8 mouse cellular contexts compared by ENCODE assay signal in genomic region chr7:19573776-19574140, GRCm38 (mm10). TPM values are rescaled to one million over a fixed set of nuclear protein-coding genes. Genes with fewer than 3 reads are reported as not detected.
DNase-seq lines count a peak whose midpoint lies in the region; ATAC-seq and TF ChIP-seq lines count a peak whose summit lies in the region.

No protein-coding gene starts in this region.

- DNase-seq in lung, adult 2 months = no peak
- no peak for DNase-seq in lung, postnatal 36 days
- no peak for DNase-seq in right cerebral cortex, postnatal 10 days (ENCODE audit: low spot score in 2 of 2)
- DNase-seq in cerebellum, postnatal 10 days = no peak
- DNase-seq in T-cell, adult 2 months (ENCODE audit: low spot score) = no peak

- peaks cover 41% of the 10 kb centered on the region for H3K27me3 ChIP-seq in embryonic facial prominence, embryonic 12.5 days
- H3K27me3 ChIP-seq in intestine, embryonic 15.5 days (replicated peaks) = peaks cover 17% of the 10 kb centered on the region
- peaks cover 43% of the 10 kb centered on the region for H3K27me3 ChIP-seq in neural tube, embryonic 13.5 days

- no peak for ATAC-seq in embryonic facial prominence, embryonic 12.5 days (ENCODE audit: insufficient number of reproducible peaks, insufficient read depth, low FRiP score, low TSS enrichment)
- peak; percentile 19 for ATAC-seq in intestine, embryonic 15.5 days
- peak; percentile 37; the same call in 1 of the 2 replicates for ATAC-seq in neural tube, embryonic 13.5 days (ENCODE audit: low read depth)

- H3K4me2 ChIP-seq in embryonic facial prominence, embryonic 12.5 days (replicated peaks) = peak overlapping the region; percentile 76
- H3K4me2 ChIP-seq in intestine, embryonic 15.5 days (replicated peaks) = peak overlapping the region; percentile 89
- H3K4me2 ChIP-seq in neural tube, embryonic 13.5 days = peak overlapping the region; percentile 78

- no peaks in the 10 kb centered on the region for H3K9me3 ChIP-seq in embryonic facial prominence, embryonic 12.5 days
- no peaks in the 10 kb centered on the region for H3K9me3 ChIP-seq in intestine, embryonic 15.5 days
- H3K9me3 ChIP-seq in neural tube, embryonic 13.5 days = no peaks in the 10 kb centered on the region

- peak overlapping the region; percentile 86 for H3K9ac ChIP-seq in embryonic facial prominence, embryonic 12.5 days
- H3K9ac ChIP-seq in intestine, embryonic 15.5 days = peak overlapping the region; percentile 69
- peak overlapping the region; percentile 84 for H3K9ac ChIP-seq in neural tube, embryonic 13.5 days

- 15% methylated on average over 16 of the region's 16 CpGs for WGBS in lung, adult 2 months
- 28% methylated on average over 16 of the region's 16 CpGs for WGBS in embryonic facial prominence, embryonic 12.5 days
- 15% methylated on average over 16 of the region's 16 CpGs for WGBS in intestine, embryonic 15.5 days
- WGBS in neural tube, embryonic 13.5 days = 26% methylated on average over 16 of the region's 16 CpGs

- H3K4me1 ChIP-seq in lung, adult 2 months (ENCODE audit: control insufficient read depth, insufficient read depth, low read length) = peaks cover 12% of the 10 kb centered on the region
- H3K4me1 ChIP-seq in embryonic facial prominence, embryonic 12.5 days = peaks cover 21% of the 10 kb centered on the region; the same call in 1 of the 2 replicates
- peaks cover 32% of the 10 kb centered on the region for H3K4me1 ChIP-seq in intestine, embryonic 15.5 days (replicated peaks)
- peaks cover 38% of the 10 kb centered on the region for H3K4me1 ChIP-seq in neural tube, embryonic 13.5 days (replicated peaks)

- peak overlapping the region; percentile 82 for H3K27ac ChIP-seq in embryonic facial prominence, embryonic 12.5 days
- H3K27ac ChIP-seq in intestine, embryonic 15.5 days = peak overlapping the region; percentile 81
- H3K27ac ChIP-seq in neural tube, embryonic 13.5 days (replicated peaks) = peak overlapping the region; percentile 79; the same call in 1 of the 2 replicates

- peak overlapping the region; percentile 79 for H3K4me3 ChIP-seq in lung, adult 2 months (replicated peaks; ENCODE audit: extremely low read depth, low read depth, low read length)
- H3K4me3 ChIP-seq in embryonic facial prominence, embryonic 12.5 days = peak overlapping the region; percentile 81
- peak overlapping the region; percentile 64 for H3K4me3 ChIP-seq in intestine, embryonic 15.5 days (replicated peaks)
- H3K4me3 ChIP-seq in neural tube, embryonic 13.5 days = peak overlapping the region; percentile 67

- TF ChIP-seq CTCF in lung, adult 2 months (IDR thresholded peaks at IDR 0.05; ENCODE audit: insufficient read depth, low read length) = no peak

- peaks cover 21% of the 10 kb centered on the region for H3K36me3 ChIP-seq in embryonic facial prominence, embryonic 12.5 days
- peaks cover 13% of the 10 kb centered on the region for H3K36me3 ChIP-seq in intestine, embryonic 15.5 days
- peaks cover 17% of the 10 kb centered on the region for H3K36me3 ChIP-seq in neural tube, embryonic 13.5 days

- TF ChIP-seq POLR2A in lung, adult 2 months (IDR thresholded peaks at IDR 0.05; ENCODE audit: borderline replicate concordance, extremely low read depth, low read depth, low read length) = no peak

RNA-seq across cellular contexts. Expression of gene Zfp296, which starts 3.3 kb away (rescaled TPM):
- 4.3 and 5.0 TPM in 2 replicates for polyA plus RNA-seq in lung, adult 2 months (2012; rRNA removed)
- 0.17 and 0.36 TPM in 2 replicates for polyA plus RNA-seq in embryonic facial prominence, embryonic 12.5 days (2016; fragmentation: Nextera tagmentation; extraction: Ambion mirVana)
- polyA plus RNA-seq in intestine, embryonic 15.5 days (2015; fragmentation: Nextera tagmentation; extraction: Ambion mirVana) = 0.63 and 0.95 TPM in 2 replicates
- 0.40 TPM in 1 of 2 replicates, not detected in the other for polyA plus RNA-seq in neural tube, embryonic 13.5 days (2015; fragmentation: Nextera tagmentation; extraction: Ambion mirVana)

RNA-seq across cellular contexts. Expression of gene Gemin7, which starts 3.6 kb away (rescaled TPM):
- polyA plus RNA-seq in lung, adult 2 months (2012; rRNA removed) = 99.2 and 132 TPM in 2 replicates
- polyA plus RNA-seq in embryonic facial prominence, embryonic 12.5 days (2016; fragmentation: Nextera tagmentation; extraction: Ambion mirVana) = 150 and 164 TPM in 2 replicates
- 131 and 140 TPM in 2 replicates for polyA plus RNA-seq in intestine, embryonic 15.5 days (2015; fragmentation: Nextera tagmentation; extraction: Ambion mirVana)
- polyA plus RNA-seq in neural tube, embryonic 13.5 days (2015; fragmentation: Nextera tagmentation; extraction: Ambion mirVana) = 153 and 159 TPM in 2 replicates

RNA-seq across cellular contexts. Expression of gene Ppp1r37, which starts 10.9 kb away (rescaled TPM):
- polyA plus RNA-seq in lung, adult 2 months (2012; rRNA removed) = 113 and 121 TPM in 2 replicates
- polyA plus RNA-seq in embryonic facial prominence, embryonic 12.5 days (2016; fragmentation: Nextera tagmentation; extraction: Ambion mirVana) = 36.0 and 40.6 TPM in 2 replicates
- polyA plus RNA-seq in intestine, embryonic 15.5 days (2015; fragmentation: Nextera tagmentation; extraction: Ambion mirVana) = 18.3 and 21.8 TPM in 2 replicates
- polyA plus RNA-seq in neural tube, embryonic 13.5 days (2015; fragmentation: Nextera tagmentation; extraction: Ambion mirVana) = 32.7 and 36.5 TPM in 2 replicates

RNA-seq across cellular contexts. Expression of gene Clasrp, which starts 30.5 kb away (rescaled TPM):
- polyA plus RNA-seq in lung, adult 2 months (2012; rRNA removed) = 96.1 and 134 TPM in 2 replicates
- polyA plus RNA-seq in embryonic facial prominence, embryonic 12.5 days (2016; fragmentation: Nextera tagmentation; extraction: Ambion mirVana) = 72.7 and 80.7 TPM in 2 replicates
- polyA plus RNA-seq in intestine, embryonic 15.5 days (2015; fragmentation: Nextera tagmentation; extraction: Ambion mirVana) = 34.2 and 38.3 TPM in 2 replicates
- polyA plus RNA-seq in neural tube, embryonic 13.5 days (2015; fragmentation: Nextera tagmentation; extraction: Ambion mirVana) = 52.9 and 61.6 TPM in 2 replicates

RNA-seq across cellular contexts. Expression of gene Relb, which starts 55.5 kb away (rescaled TPM):
- polyA plus RNA-seq in lung, adult 2 months (2012; rRNA removed) = 32.5 and 34.9 TPM in 2 replicates
- 8.0 and 8.5 TPM in 2 replicates for polyA plus RNA-seq in embryonic facial prominence, embryonic 12.5 days (2016; fragmentation: Nextera tagmentation; extraction: Ambion mirVana)
- polyA plus RNA-seq in intestine, embryonic 15.5 days (2015; fragmentation: Nextera tagmentation; extraction: Ambion mirVana) = 8.0 and 8.6 TPM in 2 replicates
- polyA plus RNA-seq in neural tube, embryonic 13.5 days (2015; fragmentation: Nextera tagmentation; extraction: Ambion mirVana) = 5.6 and 6.6 TPM in 2 replicates
